ENCODE assay signal across 13 mouse cellular contexts in genomic region chr14:45478977-45479806, GRCm38 (mm10). TPM values are rescaled to one million over a fixed set of nuclear protein-coding genes. Genes with fewer than 3 reads are reported as not detected.
DNase-seq lines count a peak whose midpoint lies in the region; ATAC-seq and TF ChIP-seq lines count a peak whose summit lies in the region.
"Had no signal": no experiment of that assay in that cellular context is flagged by ENCODE, and none has a peak within 500 bp of the region (broad histone marks: within the 10 kb centered on the region; RNA-seq: fewer than 3 reads in every experiment).

No protein-coding gene starts in this region.

- H3K4me3 ChIP-seq in heart, embryonic 16.5 days (ENCODE audit: low read length): no peak overlapping the region
- H3K4me3 ChIP-seq in liver, embryonic 13.5 days (replicated peaks): no peak overlapping the region
- H3K4me3 ChIP-seq in liver, embryonic 12.5 days: no peak overlapping the region
- H3K4me3 ChIP-seq in intestine, postnatal 0 days (ENCODE audit: low read depth, low read length): no peak overlapping the region
- H3K4me3 ChIP-seq: limb, embryonic 12.5 days; midbrain, embryonic 12.5 days had no signal

- intact Hi-C loops in heart, postnatal 10 days (cut with DNase I): loop anchor here (5.0 kb wide), 1 partner anchor 48 kb away; no protein-coding TSS in a partner anchor

- no peak for TF ChIP-seq POLR2A in brain, embryonic 14.5 days (IDR thresholded peaks at IDR 0.05; ENCODE audit: borderline replicate concordance, extremely low read depth, insufficient read depth, insufficient read length, poor library complexity, severe bottlenecking)

- no peaks in the 10 kb centered on the region for H3K27me3 ChIP-seq in heart, embryonic 16.5 days (ENCODE audit: control insufficient read depth, insufficient read depth, low read length)
- H3K27me3 ChIP-seq in liver, embryonic 13.5 days: no peaks in the 10 kb centered on the region
- H3K27me3 ChIP-seq in liver, embryonic 12.5 days (replicated peaks): no peaks in the 10 kb centered on the region
- H3K27me3 ChIP-seq in intestine, postnatal 0 days (replicated peaks; ENCODE audit: control insufficient read depth, insufficient read depth, low read length): no peaks in the 10 kb centered on the region
- H3K27me3 ChIP-seq: limb, embryonic 12.5 days; midbrain, embryonic 12.5 days had no signal

- ATAC-seq in heart, embryonic 16.5 days (replicated peaks; ENCODE audit: extremely low read depth, insufficient read depth, low FRiP score): peak; percentile 30; the same call in 1 of the 2 replicates
- ATAC-seq in liver, embryonic 13.5 days (ENCODE audit: low read depth): no peak
- no peak for ATAC-seq in liver, embryonic 12.5 days
- no peak for ATAC-seq in intestine, postnatal 0 days
- ATAC-seq: hindbrain, embryonic 16.5 days had no signal

- H3K36me3 ChIP-seq in heart, embryonic 16.5 days (ENCODE audit: control insufficient read depth, insufficient read depth): peaks cover 41% of the 10 kb centered on the region
- peaks cover 11% of the 10 kb centered on the region; the same call in 1 of the 2 replicates for H3K36me3 ChIP-seq in liver, embryonic 13.5 days
- H3K36me3 ChIP-seq in liver, embryonic 12.5 days: peaks cover 19% of the 10 kb centered on the region
- H3K36me3 ChIP-seq in intestine, postnatal 0 days (ENCODE audit: control insufficient read depth, insufficient read depth): peaks cover 9% of the 10 kb centered on the region; the same call in 1 of the 2 replicates

- H3K4me2 ChIP-seq in heart, embryonic 16.5 days (ENCODE audit: low read depth, low read length): no peak overlapping the region
- H3K4me2 ChIP-seq in liver, embryonic 13.5 days: no peak overlapping the region
- H3K4me2 ChIP-seq in liver, embryonic 12.5 days: no peak overlapping the region
- H3K4me2 ChIP-seq in intestine, postnatal 0 days (replicated peaks; ENCODE audit: low read depth): no peak overlapping the region
- H3K4me2 ChIP-seq: limb, embryonic 12.5 days; midbrain, embryonic 12.5 days had no signal

- H3K9me3 ChIP-seq in heart, embryonic 16.5 days (replicated peaks; ENCODE audit: control insufficient read depth, low read length): no peaks in the 10 kb centered on the region
- H3K9me3 ChIP-seq in liver, embryonic 13.5 days (replicated peaks): no peaks in the 10 kb centered on the region
- no peaks in the 10 kb centered on the region for H3K9me3 ChIP-seq in liver, embryonic 12.5 days (replicated peaks)
- no peaks in the 10 kb centered on the region for H3K9me3 ChIP-seq in intestine, postnatal 0 days (ENCODE audit: control insufficient read depth)
- H3K9me3 ChIP-seq: limb, embryonic 12.5 days; midbrain, embryonic 12.5 days had no signal

- DNase-seq in heart, postnatal 10 days: no peak
- DNase-seq in liver, embryonic 13.5 days: no peak
- DNase-seq in brain, embryonic 14.5 days (ENCODE audit: low read depth): peak; percentile 6
- no peak for DNase-seq in testis, postnatal 10 days (ENCODE audit: low spot score)
- DNase-seq: cerebellum, postnatal 10 days; layer of hippocampus, adult 9-11 months had no signal

- 41% methylated on average over 9 of the region's 9 CpGs for WGBS in heart, embryonic 16.5 days
- WGBS in liver, embryonic 13.5 days (ENCODE audit: insufficient replicate concordance): 55% methylated on average over 9 of the region's 9 CpGs
- WGBS in liver, embryonic 12.5 days (ENCODE audit: insufficient replicate concordance): 54% methylated on average over 9 of the region's 9 CpGs
- 54% methylated on average over 9 of the region's 9 CpGs for WGBS in intestine, postnatal 0 days

- peak overlapping the region; percentile 33; the same call in 1 of the 2 replicates for H3K27ac ChIP-seq in heart, embryonic 16.5 days (ENCODE audit: low read length)
- peak overlapping the region; percentile 50 for H3K27ac ChIP-seq in liver, embryonic 13.5 days
- no peak overlapping the region for H3K27ac ChIP-seq in liver, embryonic 12.5 days
- H3K27ac ChIP-seq in intestine, postnatal 0 days (ENCODE audit: low read depth, low read length): peak overlapping the region; percentile 28; the same call in 1 of the 2 replicates
- H3K27ac ChIP-seq: limb, embryonic 12.5 days; midbrain, embryonic 12.5 days had no signal

- peaks cover 17% of the 10 kb centered on the region for H3K4me1 ChIP-seq in heart, embryonic 16.5 days (ENCODE audit: control insufficient read depth, insufficient read depth, low read length)
- H3K4me1 ChIP-seq in liver, embryonic 13.5 days (replicated peaks): peaks cover 18% of the 10 kb centered on the region
- peaks cover 9% of the 10 kb centered on the region; the same call in 1 of the 2 replicates for H3K4me1 ChIP-seq in liver, embryonic 12.5 days
- no peaks in the 10 kb centered on the region for H3K4me1 ChIP-seq in intestine, postnatal 0 days (replicated peaks; ENCODE audit: control insufficient read depth, insufficient read depth, low read length)
- H3K4me1 ChIP-seq: limb, embryonic 12.5 days; midbrain, embryonic 12.5 days had no signal

- TF ChIP-seq CTCF in brain, embryonic 14.5 days (IDR thresholded peaks at IDR 0.05; ENCODE audit: borderline replicate concordance, extremely low read depth, insufficient read depth, insufficient read length): no peak
- TF ChIP-seq CTCF in intestine, postnatal 0 days (IDR thresholded peaks at IDR 0.05; ENCODE audit: low read depth): no peak

- no peak overlapping the region for H3K9ac ChIP-seq in heart, embryonic 16.5 days (ENCODE audit: low read length)
- no peak overlapping the region for H3K9ac ChIP-seq in liver, embryonic 13.5 days
- no peak overlapping the region for H3K9ac ChIP-seq in liver, embryonic 12.5 days
- H3K9ac ChIP-seq in intestine, postnatal 0 days (ENCODE audit: low read depth, low read length): no peak overlapping the region
- H3K9ac ChIP-seq: limb, embryonic 12.5 days; midbrain, embryonic 12.5 days had no signal

RNA-seq across cellular contexts. Expression of gene Fermt2, which starts 50.7 kb away (rescaled TPM):
- 228 and 229 TPM in 2 replicates for polyA plus RNA-seq in heart, embryonic 16.5 days (2015; fragmentation: Nextera tagmentation; extraction: Ambion mirVana)
- total RNA-seq in heart, postnatal 10 days (2021): 100 to 1,000 TPM; 301 to 312 TPM
- polyA plus RNA-seq in liver, embryonic 13.5 days (2015; fragmentation: Nextera tagmentation; extraction: Ambion mirVana): 31.6 and 35.4 TPM in 2 replicates
- 37.2 and 37.3 TPM in 2 replicates for polyA plus RNA-seq in liver, embryonic 12.5 days (2016; fragmentation: Nextera tagmentation; extraction: Ambion mirVana)
- polyA plus RNA-seq in brain, embryonic 14.5 days (2012; rRNA removed): 44.8 and 46.3 TPM in 2 replicates
- 138 and 147 TPM in 2 replicates for polyA plus RNA-seq in intestine, postnatal 0 days (2015; fragmentation: Nextera tagmentation; extraction: Ambion mirVana)
- total RNA-seq: neutrophil, adult 5-6 weeks had no signal
